Mouse (Mus musculus) MEL (cell line): ENCODE measurements around the gene Vps8. TPM values are rescaled to one million over a fixed set of nuclear protein-coding genes. Genes with fewer than 3 reads are reported as not detected.

Experiments used
- DNase-seq: peaks from one replicate; pipeline ENCODE4 v3.0.0; 2011; ENCODE audit warnings: low read depth, low spot score
- H3K27ac ChIP-seq: 2 replicates; pipeline ENCODE4 v1.5.1; 2012; ENCODE audit warnings: low read depth, mild to moderate bottlenecking, control low read depth, low read length, moderate library complexity; ENCODE audit not compliant: control insufficient read depth
- H3K27me3 ChIP-seq, 2 experiments: fragments of 150-350 bp in 1 of 2; sonication (generic) in 1 of 2; 2 replicates each; pipeline ENCODE4 v1.6.1; 2012; ENCODE audit warnings: low read length in 2 of 2, mild to moderate bottlenecking in 2 of 2, improper control_type of control experiment in 1 of 2, moderate library complexity in 1 of 2; ENCODE audit not compliant: insufficient read depth in 2 of 2, control insufficient read depth in 1 of 2
- H3K36me3 ChIP-seq, 2 experiments: 2 replicates each; pipeline ENCODE4 v1.6.1; 2012 to 2014; ENCODE audit warnings: low read length in 2 of 2, improper control_type of control experiment in 1 of 2, inconsistent platforms in 1 of 2, mild to moderate bottlenecking in 1 of 2; ENCODE audit not compliant: insufficient read depth in 2 of 2, control insufficient read depth in 1 of 2
- H3K4me1 ChIP-seq, 2 experiments: fragments of 150-350 bp in 1 of 2; sonication (generic) in 1 of 2; 2 replicates each; pipeline ENCODE4 v1.6.1; 2012; ENCODE audit warnings: low read length in 2 of 2, improper control_type of control experiment in 1 of 2, mild to moderate bottlenecking in 1 of 2; ENCODE audit not compliant: insufficient read depth in 2 of 2, control insufficient read depth in 1 of 2
- H3K4me3 ChIP-seq, 2 experiments: fragments of 150-350 bp in 1 of 2; sonication (generic) in 1 of 2; 2 replicates each; pipeline ENCODE4 v1.5.1; 2012; ENCODE audit warnings: low read depth in 2 of 2, low read length in 2 of 2, mild to moderate bottlenecking in 2 of 2, moderate library complexity in 2 of 2, control low read depth in 1 of 2, improper control_type of control experiment in 1 of 2; ENCODE audit not compliant: control insufficient read depth in 1 of 2, insufficient read depth in 1 of 2
- H3K79me2 ChIP-seq: 2 replicates; pipeline ENCODE4 v1.6.1; 2012; ENCODE audit warnings: mild to moderate bottlenecking, low read length, moderate library complexity; ENCODE audit not compliant: control insufficient read depth, poor library complexity, insufficient read depth
- H3K9ac ChIP-seq: 2 replicates; pipeline ENCODE4 v1.6.1; 2012; ENCODE audit warnings: low read depth, mild to moderate bottlenecking, control low read depth, low read length, moderate library complexity; ENCODE audit not compliant: control insufficient read depth, poor library complexity, severe bottlenecking
- H3K9me3 ChIP-seq: fragments of 150-350 bp; sonication (generic); replicated peaks from 2 replicates; pipeline ENCODE4 v1.6.1; 2012; ENCODE audit warnings: mild to moderate bottlenecking, low read length, improper control_type of control experiment, moderate library complexity; ENCODE audit not compliant: insufficient read depth
- CHD2 ChIP-seq: IDR thresholded peaks from 2 replicates; pipeline ENCODE4 v1.6.1; 2011; ENCODE audit warnings: low read length, improper control_type of control experiment
- CTCF ChIP-seq, 3 experiments: IDR thresholded peaks in 2 of 3; conservative IDR thresholded peaks in 1 of 3; 2 replicates each; pipeline ENCODE4 v1.5.1; 2011 to 2012; ENCODE audit warnings: low read length in 3 of 3, low read depth in 2 of 3, mild to moderate bottlenecking in 2 of 3, improper control_type of control experiment in 1 of 3, inconsistent platforms in 1 of 3, mixed read lengths in 1 of 3, moderate library complexity in 1 of 3; ENCODE audit not compliant: control insufficient read depth in 1 of 3, insufficient read depth in 1 of 3, poor library complexity in 1 of 3, severe bottlenecking in 1 of 3
- ETS1 ChIP-seq: IDR thresholded peaks from 2 replicates; pipeline ENCODE4 v1.6.1; 2012; ENCODE audit warnings: low read depth, mild to moderate bottlenecking, inconsistent platforms, low read length, improper control_type of control experiment, moderate library complexity
- KAT2A ChIP-seq: conservative IDR thresholded peaks from 2 replicates; pipeline ENCODE4 v1.6.1; 2012; ENCODE audit warnings: low read depth, low read length, improper control_type of control experiment, inconsistent platforms
- MAZ ChIP-seq: IDR thresholded peaks from 2 replicates; pipeline ENCODE4 v1.6.1; 2012; ENCODE audit warnings: low read depth, mild to moderate bottlenecking, inconsistent platforms, low read length, improper control_type of control experiment
- MYB ChIP-seq: IDR thresholded peaks from 2 replicates; pipeline ENCODE4 v1.6.1; 2011; ENCODE audit warnings: mild to moderate bottlenecking, low read depth, low read length, improper control_type of control experiment
- MYC ChIP-seq: IDR thresholded peaks from 2 replicates; pipeline ENCODE4 v1.6.1; 2011; ENCODE audit warnings: low read depth, mild to moderate bottlenecking, low read length, improper control_type of control experiment, moderate library complexity
- POLR2AphosphoS2 ChIP-seq: IDR thresholded peaks from 2 replicates; pipeline ENCODE4 v1.6.1; 2011; ENCODE audit warnings: low read length, improper control_type of control experiment
- POLR2AphosphoS5 ChIP-seq: IDR thresholded peaks from 2 replicates; pipeline ENCODE4 v1.6.1; 2012; ENCODE audit warnings: low read depth, borderline replicate concordance, mild to moderate bottlenecking, inconsistent platforms, low read length, moderate library complexity, mixed read lengths
- RCOR1 ChIP-seq: IDR thresholded peaks from 2 replicates; pipeline ENCODE4 v1.6.1; 2012; ENCODE audit warnings: low read depth, mild to moderate bottlenecking, inconsistent platforms, low read length, improper control_type of control experiment
- SIN3A ChIP-seq: IDR thresholded peaks from 2 replicates; pipeline ENCODE4 v1.6.1; 2012; ENCODE audit warnings: low read length, improper control_type of control experiment, inconsistent platforms
- USF2 ChIP-seq, 2 experiments: IDR thresholded peaks; 2 replicates each; pipeline ENCODE4 v1.6.1; 2011 to 2012; ENCODE audit warnings: improper control_type of control experiment in 2 of 2, low read length in 2 of 2, borderline replicate concordance in 1 of 2, inconsistent platforms in 1 of 2, low read depth in 1 of 2, mild to moderate bottlenecking in 1 of 2; ENCODE audit not compliant: insufficient read depth in 1 of 2
- ZNF384 ChIP-seq: IDR thresholded peaks from 2 replicates; pipeline ENCODE4 v1.6.1; 2012; ENCODE audit warnings: low read depth, mild to moderate bottlenecking, inconsistent platforms, low read length, improper control_type of control experiment
- polyA plus RNA-seq, 2 experiments: library from polyadenylated mRNA; stranded (reverse) in 1 of 2; unstranded in 1 of 2; fragments of >175 nt in 1 of 2; fragments of >200 nt in 1 of 2; gene quantifications; 2 replicates each; pipeline versions ENCODE4 v1.2.1 to v1.2.4; 2012; ENCODE audit warnings: low replicate concordance in 2 of 2, low read depth in 1 of 2; ENCODE audit not compliant: insufficient read length in 2 of 2, insufficient read depth in 1 of 2, missing spikeins in 1 of 2
- total RNA-seq: library from RNA; depleted of rRNA; stranded (reverse); fragments of 300-350 nt; gene quantifications from 2 replicates; pipeline ENCODE4 v1.2.3, GENCODE M21; 2012

The Vps8 gene
- total and polyA plus RNA-seq, 3 experiments: 10.5 to 14.0 TPM; not detected in 1

- Histone ChIP-seq H3K4me1 (peaks cover 0 to 5% of the 10 kb centered on the region in 2 experiments; a peak in 2 of 4 replicates), H3K4me3 (no peak overlapping the region), H3K79me2 (no peaks in the 10 kb centered on the region), H3K27me3 (no peaks in the 10 kb centered on the region), H3K9me3 (no peaks in the 10 kb centered on the region), H3K9ac (no peak overlapping the region), H3K36me3 (peaks cover 0 to 2% of the 10 kb centered on the region in 2 experiments; a peak in 1 of 4 replicates), H3K27ac (no peak overlapping the region)
- TF ChIP-seq CHD2 (no peak), RCOR1 (no peak), ZNF384 (no peak), CTCF (IDR thresholded peaks at IDR 0.05 in 2 of 3, conservative IDR thresholded peaks at IDR 0.05 in 1 of 3; ENCODE audit: control insufficient read depth in 1 of 3, insufficient read depth in 1 of 3, low read depth in 2 of 3, low read length in 3 of 3, poor library complexity in 1 of 3, severe bottlenecking in 1 of 3) (no peak), SIN3A (no peak), MYB (no peak), MYC (no peak), ETS1 (no peak), KAT2A (no peak), POLR2AphosphoS5 (no peak)
- no peak for DNase-seq
Observed at GRCm38 (mm10) chr16:21547446-21547845, 124.5 kb downstream of the Vps8 start.

GRCm38 (mm10) chr16:21549751-21550150 lies 126.8 kb downstream of the Vps8 start:
- TF ChIP-seq MAZ: no peak
- TF ChIP-seq MYB: no peak
- no peak for TF ChIP-seq USF2 (IDR thresholded peaks at IDR 0.05; ENCODE audit: borderline replicate concordance in 1 of 2, insufficient read depth in 1 of 2, low read depth in 1 of 2, low read length in 2 of 2)
- TF ChIP-seq RCOR1: no peak
- no peak for TF ChIP-seq POLR2AphosphoS2
- no peak for DNase-seq
- no peaks in the 10 kb centered on the region for H3K36me3 ChIP-seq

GRCm38 (mm10) chr16:21550453-21550852 lies 127.5 kb downstream of the Vps8 start:
- no peak overlapping the region for H3K4me3 ChIP-seq
- H3K27me3 ChIP-seq: no peaks in the 10 kb centered on the region
- H3K79me2 ChIP-seq: no peaks in the 10 kb centered on the region
- no peak for DNase-seq
- H3K27ac ChIP-seq: no peak overlapping the region
- no peaks in the 10 kb centered on the region for H3K4me1 ChIP-seq
- H3K9ac ChIP-seq: no peak overlapping the region
- TF ChIP-seq CTCF (IDR thresholded peaks at IDR 0.05 in 2 of 3, conservative IDR thresholded peaks at IDR 0.05 in 1 of 3; ENCODE audit: control insufficient read depth in 1 of 3, insufficient read depth in 1 of 3, low read depth in 2 of 3, low read length in 3 of 3, poor library complexity in 1 of 3, severe bottlenecking in 1 of 3): no peak
- no peak for TF ChIP-seq MYB
- no peaks in the 10 kb centered on the region for H3K36me3 ChIP-seq
- H3K9me3 ChIP-seq: no peaks in the 10 kb centered on the region

More at GRCm38 (mm10) chr16:21549751-21550150, 126.8 kb downstream of the Vps8 start:
- Histone ChIP-seq H3K79me2 (no peaks in the 10 kb centered on the region), H3K9ac (no peak overlapping the region), H3K9me3 (no peaks in the 10 kb centered on the region), H3K27ac (no peak overlapping the region), H3K27me3 (no peaks in the 10 kb centered on the region), H3K4me3 (no peak overlapping the region), H3K4me1 (no peaks in the 10 kb centered on the region)
